Mouse (Mus musculus) intestine, embryonic 15.5 days (tissue): Measurements from ENCODE around the gene Cyb5r2. TPM values are rescaled to one million over a fixed set of nuclear protein-coding genes. Genes with fewer than 3 reads are reported as not detected.

Experiments used
- ATAC-seq: fragments of 200-750 bp; cut with Nextera tagmentation; 2 replicates; pipeline ENCODE4 v1.8.0; 2017; ENCODE audit warnings: moderate TSS enrichment, moderate library complexity
- H3K27ac ChIP-seq: fragments of 300-500 bp; sonication (generic); 2 replicates; pipeline ENCODE4 v1.5.1; 2015; ENCODE audit warnings: mild to moderate bottlenecking, inconsistent platforms
- H3K27me3 ChIP-seq: fragments of 300-500 bp; sonication (generic); replicated peaks from 2 replicates; pipeline ENCODE4 v1.6.1; 2015; ENCODE audit warnings: inconsistent platforms
- H3K36me3 ChIP-seq: fragments of 300-500 bp; sonication (generic); 2 replicates; pipeline ENCODE4 v1.6.1; 2015; ENCODE audit warnings: inconsistent platforms
- H3K4me1 ChIP-seq: fragments of 300-500 bp; sonication (generic); replicated peaks from 2 replicates; pipeline ENCODE4 v1.6.1; 2015; ENCODE audit warnings: inconsistent platforms
- H3K4me2 ChIP-seq: fragments of 300-500 bp; sonication (generic); replicated peaks from 2 replicates; pipeline ENCODE4 v1.6.1; 2015; ENCODE audit warnings: mild to moderate bottlenecking, inconsistent platforms
- H3K4me3 ChIP-seq: fragments of 300-500 bp; sonication (generic); replicated peaks from 2 replicates; pipeline ENCODE4 v1.5.1; 2015; ENCODE audit warnings: inconsistent platforms
- H3K9ac ChIP-seq: fragments of 300-500 bp; sonication (generic); 2 replicates; pipeline ENCODE4 v1.6.1; 2015; ENCODE audit warnings: inconsistent platforms
- H3K9me3 ChIP-seq: fragments of 300-500 bp; sonication (generic); 2 replicates; pipeline ENCODE4 v1.6.1; 2016; ENCODE audit warnings: inconsistent platforms
- WGBS: fragments of 180-500 bp; shearing (Covaris S2); methylation state at CpG from one replicate; pipeline ENCODE4 v1.1.7; 2015; 5-methylcytosine and 5-hydroxymethylcytosine counted together
- polyA plus RNA-seq: library from polyadenylated mRNA; unstranded; fragments of >200 nt; fragmentation: Nextera tagmentation; extraction: Ambion mirVana; gene quantifications from 2 replicates; pipeline ENCODE4 v1.2.1, GENCODE M21; 2015

Cyb5r2 gene
- polyA plus RNA-seq: 0.14 and 0.15 TPM in 2 replicates

- Histone ChIP-seq H3K9me3 (no peaks in the 10 kb centered on the region), H3K4me2 (peak within 1 kb of the TSS; percentile 62), H3K9ac (no peak within 1 kb of the TSS), H3K4me1 (peaks cover 3% of the 10 kb centered on the region; the same call in 1 of the 2 replicates), H3K27ac (no peak within 1 kb of the TSS), H3K36me3 (no peaks in the 10 kb centered on the region), H3K4me3 (peak within 1 kb of the TSS; percentile 25), H3K27me3 (no peaks in the 10 kb centered on the region; the same call in 1 of the 2 replicates)
- WGBS: 12% methylated on average over 23 of the region's 23 CpGs
- peak; percentile 92 for ATAC-seq
These were observed at the start of gene Cyb5r2 for GRCm38 (mm10) chr7:107757308-107758151. Gene Cyb5r2, minus strand, starts transcription at chr7:107758032.

GRCm38 (mm10) chr7:107802138-107802537, 44.3 kb upstream of the Cyb5r2 start:
- H3K27ac ChIP-seq: no peak overlapping the region
- no peaks in the 10 kb centered on the region for H3K4me1 ChIP-seq
- H3K9me3 ChIP-seq: no peaks in the 10 kb centered on the region
- ATAC-seq: no peak
- no peak overlapping the region for H3K4me2 ChIP-seq
- H3K9ac ChIP-seq: no peak overlapping the region
- no peaks in the 10 kb centered on the region for H3K27me3 ChIP-seq
- 68% methylated on average over 3 of the region's 3 CpGs for WGBS
- no peaks in the 10 kb centered on the region for H3K36me3 ChIP-seq
- H3K4me3 ChIP-seq: no peak overlapping the region

GRCm38 (mm10) chr7:107801108-107801507, 43.3 kb upstream of the Cyb5r2 start, which contains the start of gene Ovch2:
Gene Ovch2, minus strand, starts transcription at chr7:107801208.
- 80% methylated on average over 2 of the region's 2 CpGs for WGBS
- Histone ChIP-seq H3K36me3 (no peaks in the 10 kb centered on the region), H3K27ac (no peak within 1 kb of the TSS)

GRCm38 (mm10) chr7:107796500-107796899, 38.7 kb upstream of the Cyb5r2 start:
- no peak overlapping the region for H3K4me2 ChIP-seq
- no peaks in the 10 kb centered on the region for H3K4me1 ChIP-seq
- H3K27ac ChIP-seq: no peak overlapping the region
- no peak overlapping the region for H3K9ac ChIP-seq
- ATAC-seq: no peak
- no peaks in the 10 kb centered on the region for H3K36me3 ChIP-seq
- WGBS: 85% methylated on average over 2 of the region's 2 CpGs
- H3K9me3 ChIP-seq: no peaks in the 10 kb centered on the region
- H3K4me3 ChIP-seq: no peak overlapping the region
- H3K27me3 ChIP-seq: no peaks in the 10 kb centered on the region

More at GRCm38 (mm10) chr7:107801108-107801507, 43.3 kb upstream of the Cyb5r2 start, which contains the start of gene Ovch2:
- Histone ChIP-seq H3K9me3 (no peaks in the 10 kb centered on the region), H3K4me1 (no peaks in the 10 kb centered on the region), H3K9ac (no peak within 1 kb of the TSS), H3K4me3 (no peak within 1 kb of the TSS), H3K4me2 (no peak within 1 kb of the TSS), H3K27me3 (no peaks in the 10 kb centered on the region)
- ATAC-seq: no peak

- H3K9ac ChIP-seq: no peak overlapping the region
- 57% methylated on average over 3 of the region's 3 CpGs for WGBS
- no peaks in the 10 kb centered on the region for H3K27me3 ChIP-seq
- no peaks in the 10 kb centered on the region for H3K9me3 ChIP-seq
- no peak overlapping the region for H3K27ac ChIP-seq
- ATAC-seq: no peak
- no peaks in the 10 kb centered on the region for H3K36me3 ChIP-seq
- no peak overlapping the region for H3K4me2 ChIP-seq
- H3K4me1 ChIP-seq: no peaks in the 10 kb centered on the region
- H3K4me3 ChIP-seq: no peak overlapping the region
These were observed 30.3 kb upstream of the Cyb5r2 start for GRCm38 (mm10) chr7:107787977-107788620.

GRCm38 (mm10) chr7:107779611-107780010, 21.8 kb upstream of the Cyb5r2 start:
- Histone ChIP-seq H3K4me2 (no peak overlapping the region), H3K4me1 (no peaks in the 10 kb centered on the region), H3K27me3 (no peaks in the 10 kb centered on the region), H3K36me3 (no peaks in the 10 kb centered on the region), H3K9ac (no peak overlapping the region), H3K4me3 (no peak overlapping the region), H3K27ac (no peak overlapping the region), H3K9me3 (no peaks in the 10 kb centered on the region)
- WGBS: 44% methylated on average over 4 of the region's 4 CpGs
- no peak for ATAC-seq

GRCm38 (mm10) chr7:107778216-107778615, 20.4 kb upstream of the Cyb5r2 start:
- Histone ChIP-seq H3K27ac (no peak overlapping the region), H3K9ac (no peak overlapping the region), H3K4me1 (no peaks in the 10 kb centered on the region), H3K4me3 (no peak overlapping the region), H3K36me3 (no peaks in the 10 kb centered on the region), H3K27me3 (no peaks in the 10 kb centered on the region), H3K4me2 (no peak overlapping the region), H3K9me3 (no peaks in the 10 kb centered on the region)
- ATAC-seq: peak; percentile 67
- WGBS: 56% methylated on average over 1 of the region's 1 CpGs

GRCm38 (mm10) chr7:107770812-107771211, 13.0 kb upstream of the Cyb5r2 start:
- H3K9ac ChIP-seq: no peak overlapping the region
- H3K4me2 ChIP-seq: no peak overlapping the region
- no peaks in the 10 kb centered on the region for H3K9me3 ChIP-seq
- WGBS: 59% methylated on average over 6 of the region's 6 CpGs
- H3K27me3 ChIP-seq: no peaks in the 10 kb centered on the region
- no peak overlapping the region for H3K4me3 ChIP-seq
- H3K4me1 ChIP-seq: no peaks in the 10 kb centered on the region
- no peak overlapping the region for H3K27ac ChIP-seq
- H3K36me3 ChIP-seq: no peaks in the 10 kb centered on the region
- no peak for ATAC-seq

- WGBS: 84% methylated on average over 2 of the region's 2 CpGs
- no peak overlapping the region for H3K27ac ChIP-seq
- ATAC-seq: no peak
- H3K27me3 ChIP-seq: no peaks in the 10 kb centered on the region; the same call in 1 of the 2 replicates
- no peak overlapping the region for H3K9ac ChIP-seq
- no peak overlapping the region for H3K4me3 ChIP-seq
- peaks cover 3% of the 10 kb centered on the region; the same call in 1 of the 2 replicates for H3K4me1 ChIP-seq
- H3K9me3 ChIP-seq: no peaks in the 10 kb centered on the region
- no peaks in the 10 kb centered on the region for H3K36me3 ChIP-seq
- no peak overlapping the region for H3K4me2 ChIP-seq
These were observed 1.1 kb downstream of the Cyb5r2 start for GRCm38 (mm10) chr7:107756748-107757147.

- H3K4me2 ChIP-seq: no peak overlapping the region
- H3K27me3 ChIP-seq: no peaks in the 10 kb centered on the region; the same call in 1 of the 2 replicates
- H3K27ac ChIP-seq: no peak overlapping the region
- WGBS: 78% methylated on average over 3 of the region's 3 CpGs
- H3K4me3 ChIP-seq: no peak overlapping the region
- peaks cover 3% of the 10 kb centered on the region; the same call in 1 of the 2 replicates for H3K4me1 ChIP-seq
- H3K9me3 ChIP-seq: no peaks in the 10 kb centered on the region
- ATAC-seq: no peak
- H3K36me3 ChIP-seq: no peaks in the 10 kb centered on the region
- H3K9ac ChIP-seq: no peak overlapping the region
These were observed 1.9 kb downstream of the Cyb5r2 start for GRCm38 (mm10) chr7:107755905-107756304.

- WGBS: 78% methylated on average over 10 of the region's 10 CpGs
- no peak overlapping the region for H3K27ac ChIP-seq
These were observed 5.8 kb downstream of the Cyb5r2 start for GRCm38 (mm10) chr7:107752031-107752520.

GRCm38 (mm10) chr7:107749721-107750120, 8.1 kb downstream of the Cyb5r2 start:
- 72% methylated on average over 4 of the region's 4 CpGs for WGBS
- no peak overlapping the region for H3K4me3 ChIP-seq
- H3K36me3 ChIP-seq: 0 out of 2 replicates have a peak, but pooled peaks cover 4% of the 10 kb centered on the region
- no peak for ATAC-seq
- no peaks in the 10 kb centered on the region for H3K27me3 ChIP-seq
- H3K9me3 ChIP-seq: no peaks in the 10 kb centered on the region
- H3K4me1 ChIP-seq: no peaks in the 10 kb centered on the region
- no peak overlapping the region for H3K9ac ChIP-seq
- no peak overlapping the region for H3K27ac ChIP-seq
- H3K4me2 ChIP-seq: no peak overlapping the region

More at GRCm38 (mm10) chr7:107752031-107752520, 5.8 kb downstream of the Cyb5r2 start:
- Histone ChIP-seq H3K4me3 (no peak overlapping the region), H3K9ac (no peak overlapping the region), H3K27me3 (no peaks in the 10 kb centered on the region), H3K36me3 (no peaks in the 10 kb centered on the region), H3K4me2 (no peak overlapping the region), H3K4me1 (no peaks in the 10 kb centered on the region), H3K9me3 (no peaks in the 10 kb centered on the region)
- no peak for ATAC-seq
